Mouse (Mus musculus) adrenal gland, adult (tissue): ENCODE results near the gene Irf2bpl.
A peak's percentile ranks its signal among the peaks of the same experiment; 100 is the strongest.

Experiments used
- DNase-seq, 2 experiments: peaks; one replicate each; pipeline ENCODE4 v3.0.0; 2022 to 2023; ENCODE audit warnings: low spot score in 1 of 2; ENCODE audit not compliant: inconsistent age in 2 of 2

Irf2bpl gene

DNA sequence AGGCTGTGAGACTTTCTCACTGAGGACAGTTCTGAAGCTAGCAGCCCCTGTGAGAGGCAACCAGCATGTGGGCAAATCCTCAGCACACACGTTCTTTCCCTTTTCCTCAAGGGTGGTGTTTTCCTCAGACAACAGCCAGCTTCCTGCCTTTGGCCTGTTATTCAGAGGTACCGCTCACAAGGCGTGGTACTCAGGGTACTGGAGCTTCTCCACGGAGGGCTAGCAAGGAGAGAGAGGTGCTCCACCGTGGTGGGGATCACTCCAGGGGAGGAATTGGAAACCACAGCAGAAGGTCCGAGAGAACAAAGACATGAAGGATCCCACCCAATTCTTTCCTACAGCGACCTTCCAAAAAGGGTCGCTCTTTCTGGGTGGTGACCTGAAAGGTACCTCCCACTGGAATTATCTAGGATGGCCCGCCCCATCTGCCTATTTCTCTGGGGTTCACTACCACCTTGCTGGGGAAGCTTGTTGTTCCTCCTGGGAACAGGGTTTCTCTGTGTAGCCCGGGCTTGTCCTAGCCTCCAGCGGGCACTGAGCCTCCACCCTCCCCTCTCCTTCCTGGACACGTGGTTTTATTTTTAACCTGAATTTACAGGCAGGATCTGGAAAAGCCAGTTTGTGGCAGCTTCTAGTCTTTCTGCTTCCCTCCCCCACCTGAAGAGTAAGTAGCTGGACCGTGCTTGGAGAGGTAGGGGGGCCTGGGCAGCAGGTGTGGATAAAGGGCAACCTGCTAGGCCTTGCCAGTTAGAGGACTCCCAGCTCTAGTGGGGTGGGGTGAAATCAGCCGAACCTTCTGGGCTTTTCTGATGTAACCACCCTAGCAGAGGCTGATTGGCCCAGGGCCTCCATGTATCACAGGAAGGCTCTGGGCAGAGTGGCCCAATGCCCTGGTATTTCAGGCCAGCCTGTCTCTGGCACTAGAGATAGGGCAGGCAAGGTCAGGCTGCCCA lies 17.1 kb downstream of the Irf2bpl start:
- DNase-seq: peak; percentile 63 to 86

DNA sequence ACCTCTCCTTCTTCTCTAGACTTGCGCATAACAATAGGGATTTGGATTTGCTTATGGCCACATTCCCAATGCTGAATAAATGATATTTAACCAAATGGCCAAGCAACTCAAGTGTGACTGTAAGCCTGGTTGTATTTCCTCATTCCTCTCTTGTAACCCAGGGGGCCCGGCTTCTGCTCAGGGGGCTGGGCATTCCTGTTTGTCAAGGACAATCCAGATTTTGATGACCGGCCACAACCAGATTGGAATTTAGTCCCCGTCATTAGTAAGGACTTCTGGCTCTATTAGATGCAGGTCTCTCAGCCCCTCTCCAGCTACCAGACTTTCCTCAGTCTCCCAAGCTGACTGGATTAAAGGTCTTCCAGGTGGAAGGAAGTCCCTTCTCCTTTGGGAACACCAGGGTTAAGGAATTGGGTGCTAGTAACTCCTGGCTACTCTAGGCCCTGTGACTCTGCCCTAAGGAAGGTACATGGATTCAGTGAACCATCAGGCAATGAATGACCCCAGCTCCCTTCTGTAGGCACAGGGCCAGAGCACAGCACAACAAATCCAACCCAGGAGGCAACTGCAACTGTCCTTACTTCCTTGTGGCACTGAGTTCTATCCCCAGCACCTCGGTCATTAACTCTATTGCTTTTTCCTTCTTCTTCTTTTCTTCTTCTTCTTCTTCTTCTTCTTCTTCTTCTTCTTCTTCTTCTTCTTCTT lies 20.1 kb downstream of the Irf2bpl start:
- no peak for DNase-seq

DNA sequence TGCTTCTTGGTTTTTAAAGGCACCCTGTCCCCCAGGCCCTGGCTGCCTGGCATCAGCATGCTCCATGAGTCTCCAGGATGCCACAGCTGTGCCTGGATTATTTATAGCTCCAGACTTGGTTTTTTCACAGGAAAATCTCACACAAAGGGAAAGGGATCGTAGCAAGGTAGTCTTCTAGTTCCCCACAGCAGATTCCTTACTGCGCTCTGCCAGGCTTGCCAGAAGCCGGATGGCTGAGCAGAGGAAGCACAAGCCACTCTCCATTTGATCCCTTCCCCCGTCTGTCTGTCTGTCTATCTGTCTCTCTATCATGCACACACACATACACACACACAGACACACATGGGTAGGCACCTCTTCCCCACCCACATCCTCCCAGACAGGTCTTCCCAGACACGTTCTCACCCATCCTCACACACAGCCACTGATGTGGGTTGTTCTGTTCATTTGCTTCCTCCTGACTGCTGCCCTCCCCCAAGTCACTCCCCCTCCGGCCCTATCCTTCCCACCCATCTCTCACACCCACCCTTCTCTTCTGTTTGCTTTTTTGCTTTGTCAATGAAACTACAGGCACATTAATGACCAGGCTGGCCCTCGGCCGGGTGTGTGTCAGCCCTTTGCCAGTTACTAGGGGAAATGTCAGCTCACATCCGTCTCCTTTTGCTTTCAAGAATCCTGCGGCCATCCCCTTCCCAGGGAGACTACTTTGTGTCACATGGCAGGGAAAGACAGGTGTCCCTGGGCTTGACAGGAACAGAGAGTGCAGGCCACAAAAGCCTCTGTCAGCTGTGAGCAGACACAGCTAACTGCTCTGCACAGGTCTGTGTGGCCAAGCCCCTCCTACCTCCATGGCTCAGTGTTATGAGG lies 24.4 kb downstream of the Irf2bpl start:
- DNase-seq: peak in 1 of 2 experiments; percentile 54

DNA sequence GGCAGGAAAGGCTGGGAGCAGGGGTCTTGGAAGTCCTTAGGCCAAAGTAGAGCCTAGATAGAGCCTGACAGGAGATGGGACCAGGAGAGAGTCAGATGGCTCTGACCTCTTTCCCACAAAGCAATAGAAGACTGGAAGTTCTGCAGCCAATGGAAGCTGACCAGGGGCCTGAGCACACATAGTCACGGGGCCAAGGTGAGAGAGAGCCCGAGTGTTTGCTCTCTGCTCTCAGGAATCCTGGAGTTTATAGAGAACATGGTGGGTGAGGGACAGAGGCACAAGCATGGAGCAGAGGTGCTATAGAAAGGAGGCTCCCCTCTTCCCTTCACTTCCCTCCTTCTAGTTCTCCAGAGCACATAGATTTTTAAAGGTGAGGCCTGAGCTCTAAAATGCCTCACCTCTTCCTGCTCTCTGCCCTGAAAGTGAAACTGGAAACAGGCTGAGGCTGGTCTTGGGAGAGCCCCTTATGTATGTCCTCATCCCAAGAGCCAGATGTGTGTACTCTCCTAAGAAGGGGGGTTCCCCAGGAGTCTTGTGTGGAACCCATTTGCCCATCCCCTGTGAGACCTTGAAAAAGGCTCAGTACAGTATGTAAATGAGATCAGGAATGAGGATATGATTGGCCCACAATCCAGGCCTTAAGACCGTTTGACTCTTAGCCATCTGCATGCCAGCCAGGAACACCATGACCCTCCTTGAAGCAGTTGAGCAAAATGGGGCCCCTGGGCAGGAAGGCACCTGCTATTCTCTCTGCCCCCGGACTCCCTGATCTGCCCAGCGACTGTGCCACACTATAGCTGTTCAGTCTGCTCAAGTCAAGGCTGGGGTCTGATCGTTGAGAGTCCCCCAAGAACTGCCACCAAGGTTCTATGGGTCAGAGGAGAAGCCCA lies 25.4 kb downstream of the Irf2bpl start:
- DNase-seq: peak; percentile 48 to 62

DNA sequence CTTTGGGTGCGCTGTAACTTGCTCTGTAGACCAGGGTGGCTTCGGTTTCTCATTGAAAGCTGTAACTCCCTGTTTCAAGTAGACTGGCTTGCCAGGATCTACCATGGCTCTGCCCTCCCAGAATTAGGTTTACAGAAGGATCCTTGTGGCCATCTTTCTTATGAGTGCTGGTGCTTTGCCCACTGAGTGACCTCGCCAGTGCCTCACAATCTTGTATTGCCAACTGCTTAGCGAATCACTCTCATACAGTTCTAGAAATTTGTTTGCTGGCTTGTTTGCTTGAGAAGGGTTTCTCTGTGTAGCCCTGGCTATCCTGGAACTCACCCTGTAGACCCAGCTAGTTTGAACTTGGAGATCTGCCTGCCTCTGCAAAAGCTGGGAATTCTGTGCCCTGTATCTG lies 26.1 kb downstream of the Irf2bpl start:
- DNase-seq: peak in 1 of 2 experiments; percentile 50

DNA sequence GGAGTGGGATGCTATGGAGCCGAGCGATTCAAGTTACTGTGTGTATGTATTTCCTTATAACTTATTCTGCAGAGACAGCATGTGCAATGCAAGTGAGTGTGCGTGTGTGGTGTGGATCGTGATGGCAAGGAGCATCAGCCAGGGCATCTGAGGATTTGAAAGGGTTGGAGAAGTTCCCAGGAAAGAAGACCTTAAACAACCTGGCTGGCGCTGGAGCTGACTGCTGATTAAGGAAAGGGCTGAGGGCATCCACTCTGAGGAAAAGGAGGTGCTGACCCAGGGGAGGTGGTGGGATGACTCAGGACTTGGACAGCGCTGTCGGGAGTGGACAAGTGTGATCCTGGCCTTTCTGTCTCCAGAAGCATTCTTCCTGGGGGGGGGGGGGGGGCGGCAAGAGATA lies 27.3 kb downstream of the Irf2bpl start:
- DNase-seq: peak in 1 of 2 experiments; percentile 55

DNA sequence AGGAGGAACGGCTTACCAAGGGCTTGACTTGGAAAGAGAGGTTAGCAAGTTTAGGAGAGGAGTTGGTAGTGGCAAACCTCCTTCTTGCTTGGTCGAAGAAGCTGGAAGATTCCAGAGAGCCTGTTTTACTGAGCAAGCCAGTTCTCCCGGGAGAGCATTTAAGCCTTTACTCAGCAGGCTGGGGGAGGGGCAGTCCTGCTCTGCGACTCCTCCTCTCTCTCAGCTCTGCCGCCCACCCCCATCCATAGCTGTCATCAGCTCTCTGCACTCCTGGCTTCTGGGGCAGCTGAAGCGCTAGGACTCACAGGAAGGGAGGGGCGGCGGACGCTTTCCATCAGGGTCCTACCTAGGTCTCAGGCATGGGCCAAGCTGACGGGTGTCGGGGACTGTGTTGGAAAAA lies 28.9 kb downstream of the Irf2bpl start:
- peak in 1 of 2 experiments; percentile 50 for DNase-seq

DNA sequence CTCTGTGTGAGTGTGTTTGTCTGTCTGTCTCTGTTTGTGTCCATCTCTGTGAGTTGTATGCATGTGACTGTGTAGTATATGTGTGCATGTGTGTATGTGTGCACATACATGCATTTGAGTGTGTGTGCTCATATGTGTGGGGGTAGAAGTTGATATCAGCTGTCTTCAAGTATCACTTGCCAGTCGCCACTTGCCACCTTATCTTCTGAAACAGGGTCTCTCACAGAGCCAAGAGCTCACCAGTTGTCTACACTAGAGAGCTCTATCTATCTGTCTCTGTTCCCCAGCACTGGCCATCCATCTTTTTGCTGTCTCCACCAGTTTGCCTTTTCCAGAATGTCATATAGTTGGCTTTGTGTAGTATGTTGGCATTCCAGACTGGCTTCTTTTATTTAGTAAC lies 31.1 kb downstream of the Irf2bpl start:
- no peak for DNase-seq

DNA sequence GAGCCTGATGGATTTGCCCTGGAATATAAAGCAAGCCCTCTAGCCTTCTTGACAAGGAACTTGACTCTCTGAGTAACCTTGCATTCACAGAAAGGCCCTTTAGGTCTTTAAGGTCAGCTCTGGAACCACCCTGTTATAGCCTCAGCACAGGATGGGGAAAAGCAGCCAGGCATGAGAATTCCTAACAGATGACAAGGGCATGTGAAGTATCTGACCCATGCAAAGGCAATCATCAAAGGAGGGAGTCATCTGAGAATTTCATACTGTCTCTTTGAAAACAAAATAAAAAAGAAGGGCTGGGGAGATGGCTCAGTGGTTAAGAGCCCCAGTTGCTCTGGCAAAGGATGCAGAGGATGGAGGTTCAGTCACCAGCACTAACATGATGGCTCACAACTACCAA lies 33.3 kb downstream of the Irf2bpl start:
- no peak for DNase-seq

DNA sequence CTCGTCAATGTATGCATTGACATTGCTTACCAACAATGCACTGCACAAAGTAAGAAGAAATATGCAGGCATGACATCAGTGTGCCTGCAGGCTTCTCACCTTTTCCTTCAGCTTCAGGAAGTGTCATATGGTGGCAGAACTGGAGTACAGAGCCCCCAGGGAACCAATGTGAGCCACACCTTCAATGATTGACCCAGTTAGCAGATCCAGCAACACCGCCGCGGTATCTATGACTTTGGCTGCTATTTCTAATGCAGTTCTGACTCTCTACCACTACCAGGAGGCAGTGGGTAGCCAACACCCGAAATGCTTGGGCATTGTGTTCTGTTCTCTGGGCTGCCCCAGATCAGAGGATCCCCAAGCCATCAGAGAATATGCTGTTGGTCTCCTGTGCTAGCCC lies 33.9 kb downstream of the Irf2bpl start:
- no peak for DNase-seq

DNA sequence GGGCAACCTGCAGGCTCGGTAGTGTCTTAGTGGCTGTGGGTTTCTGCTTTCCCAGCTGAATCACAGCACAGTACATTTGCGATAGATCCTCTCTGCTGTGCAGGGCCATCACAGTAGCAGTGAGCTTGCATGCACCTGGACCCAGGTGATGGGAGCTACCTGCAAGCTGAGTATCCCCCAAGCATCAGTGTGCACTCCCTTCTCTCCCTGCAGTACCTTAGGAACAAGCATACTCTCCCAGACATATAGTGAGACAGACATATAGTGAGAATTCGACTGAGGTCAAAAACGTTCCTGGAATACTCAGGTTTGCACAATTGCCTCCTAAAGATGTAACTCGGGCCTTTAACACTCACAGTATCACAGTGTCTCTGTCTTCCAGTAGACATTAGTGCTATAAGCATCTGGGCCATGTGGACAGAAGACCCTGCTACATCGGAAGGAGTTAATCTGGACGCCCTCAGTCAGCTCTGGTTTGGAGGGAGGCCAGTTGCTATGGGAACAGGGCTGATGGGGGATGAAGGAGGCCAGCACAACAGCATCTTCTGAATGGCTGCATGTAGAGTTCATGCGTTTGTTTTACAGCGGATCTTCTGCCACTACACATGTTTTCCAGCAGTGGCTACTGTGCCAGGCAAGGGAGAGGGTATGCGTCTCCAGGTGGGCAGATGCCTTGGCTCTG lies 34.5 kb downstream of the Irf2bpl start:
- no peak for DNase-seq

DNA sequence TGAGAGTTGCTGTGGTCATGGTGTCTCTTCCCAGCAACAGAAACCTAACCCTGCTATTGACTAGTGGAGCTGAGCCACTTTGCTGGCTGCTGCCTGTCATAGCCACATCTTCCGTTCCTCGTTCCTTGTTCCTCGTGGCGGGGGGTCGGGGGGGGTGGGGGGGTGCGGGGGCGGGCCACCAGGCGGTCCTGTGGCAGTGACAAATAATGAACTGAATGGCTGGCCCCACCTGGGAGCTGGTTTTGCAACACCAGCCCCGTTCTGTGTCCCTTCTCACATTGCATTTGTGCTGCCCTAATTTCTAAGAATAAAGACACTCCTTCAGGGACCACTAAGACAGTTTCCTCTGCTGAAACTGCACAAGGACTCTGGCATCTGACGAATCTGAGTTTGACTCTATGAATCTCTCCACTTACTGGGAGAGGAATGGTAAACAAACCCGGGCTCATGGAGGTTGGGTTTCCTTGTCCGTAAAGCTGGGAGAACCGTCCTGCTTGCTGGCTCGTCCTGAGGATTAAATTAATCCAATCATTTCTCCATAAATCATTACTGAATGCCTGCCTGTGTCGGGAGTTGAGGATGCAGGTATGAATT lies 41.6 kb downstream of the Irf2bpl start:
- peak in 1 of 2 experiments; percentile 66 for DNase-seq

DNA sequence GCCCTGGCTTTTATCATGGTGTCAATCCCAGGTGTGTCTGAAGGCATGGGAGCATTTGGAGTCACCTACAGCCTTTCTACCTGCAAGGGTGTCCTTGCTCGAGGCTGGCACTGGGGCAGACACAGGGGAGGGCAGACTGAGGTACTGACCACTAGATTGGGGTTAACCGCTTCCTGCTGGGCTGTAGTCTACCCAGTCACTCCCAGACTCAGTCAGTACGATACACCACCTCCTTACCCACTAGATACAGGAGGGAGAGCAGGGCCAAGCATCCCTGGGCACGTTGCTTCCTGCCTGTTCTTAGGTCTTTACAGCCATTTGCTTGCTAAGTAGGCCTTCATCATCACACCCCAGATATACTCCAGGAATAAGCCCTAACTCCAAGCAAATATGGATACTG lies 44.1 kb downstream of the Irf2bpl start:
- no peak for DNase-seq

DNA sequence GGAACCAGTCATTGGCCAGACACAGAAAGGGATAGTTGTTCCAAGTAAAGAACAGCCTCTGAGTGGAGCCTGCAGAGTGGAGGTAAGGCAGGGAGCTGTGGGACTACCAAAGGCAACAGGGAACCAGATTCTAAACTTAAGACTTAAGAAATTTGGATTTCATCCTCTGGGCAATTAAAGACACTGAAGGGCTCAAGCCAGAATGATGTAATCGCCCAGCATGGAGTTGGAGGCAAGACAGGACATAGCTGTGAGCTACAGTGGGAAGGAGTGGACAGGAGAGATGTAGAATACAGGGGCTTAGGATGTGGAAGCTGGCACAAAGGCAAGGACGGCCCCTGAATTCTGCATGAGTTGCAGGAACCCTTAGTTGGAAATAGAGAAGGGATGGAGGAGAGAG lies 46.4 kb downstream of the Irf2bpl start:
- peak in 1 of 2 experiments; percentile 65 for DNase-seq

DNA sequence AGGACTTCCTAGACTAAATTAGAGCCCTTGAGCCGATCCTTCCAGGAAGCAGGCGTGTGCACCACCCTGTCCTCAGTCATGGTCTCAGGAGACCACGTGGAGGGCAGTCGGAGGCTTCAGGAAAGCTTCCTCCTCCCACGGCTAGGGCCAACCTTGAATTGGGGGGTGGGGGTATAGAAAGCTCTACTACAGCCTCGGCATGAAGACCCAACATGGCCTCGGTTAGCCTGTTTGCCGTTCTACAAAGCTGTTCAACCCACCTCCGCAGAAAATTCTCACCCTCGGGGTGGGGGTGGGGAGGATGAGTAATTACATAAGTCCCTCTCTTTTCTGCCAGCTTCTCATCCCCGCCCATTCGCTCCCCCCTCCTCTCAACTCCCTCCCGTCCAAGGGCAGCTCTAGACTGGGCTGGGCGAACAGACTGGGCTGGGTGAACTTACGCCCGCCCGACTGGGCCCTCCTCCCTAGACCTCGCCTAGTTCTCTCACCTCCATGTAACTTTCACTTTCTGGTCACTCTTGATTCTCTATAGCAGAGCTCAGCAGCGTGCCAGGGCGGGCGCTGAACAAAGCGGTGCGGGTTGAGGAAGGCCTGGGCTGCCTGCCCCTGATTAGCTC lies 48.1 kb downstream of the Irf2bpl start:
- peak; percentile 96 to 98 for DNase-seq

DNA sequence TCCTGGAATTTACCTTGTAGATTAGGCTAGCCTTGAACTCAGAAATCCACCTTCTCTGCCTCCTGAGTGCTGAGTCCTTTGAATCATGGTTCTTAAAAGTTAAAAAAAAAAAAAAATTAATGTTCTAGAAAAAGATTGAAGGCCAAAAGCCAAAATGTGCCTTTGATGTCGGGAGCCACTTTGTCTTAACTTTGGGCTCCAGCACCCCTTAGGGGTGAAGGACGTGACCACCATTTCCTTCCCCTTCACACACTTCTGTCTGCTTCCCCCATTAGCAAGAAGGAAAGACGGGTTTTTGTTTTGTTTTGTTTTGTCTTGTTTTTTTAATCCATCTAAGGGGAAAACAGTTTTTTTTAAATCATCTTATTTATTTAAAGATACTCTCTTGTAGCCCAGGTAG lies 48.7 kb downstream of the Irf2bpl start:
- peak; percentile 43 to 75 for DNase-seq

DNA sequence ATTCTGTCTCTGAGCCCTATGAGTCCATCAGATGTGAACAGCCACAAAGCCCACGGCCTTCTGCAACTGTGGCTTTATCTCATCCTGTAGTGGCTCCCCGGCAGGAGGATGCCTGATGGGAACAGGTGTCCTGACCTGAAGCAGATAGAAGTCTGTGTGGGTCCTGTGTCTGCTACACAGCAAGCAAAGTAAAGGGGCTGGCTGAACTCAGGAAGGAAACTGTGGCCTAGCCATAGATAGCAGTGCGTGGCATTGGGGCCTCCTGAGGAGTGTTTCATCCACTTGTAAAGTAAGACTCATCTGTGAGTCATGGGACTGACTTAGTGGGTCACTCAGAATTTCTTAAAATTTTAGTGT lies 50.2 kb downstream of the Irf2bpl start:
- DNase-seq: peak; percentile 55 to 82

DNA sequence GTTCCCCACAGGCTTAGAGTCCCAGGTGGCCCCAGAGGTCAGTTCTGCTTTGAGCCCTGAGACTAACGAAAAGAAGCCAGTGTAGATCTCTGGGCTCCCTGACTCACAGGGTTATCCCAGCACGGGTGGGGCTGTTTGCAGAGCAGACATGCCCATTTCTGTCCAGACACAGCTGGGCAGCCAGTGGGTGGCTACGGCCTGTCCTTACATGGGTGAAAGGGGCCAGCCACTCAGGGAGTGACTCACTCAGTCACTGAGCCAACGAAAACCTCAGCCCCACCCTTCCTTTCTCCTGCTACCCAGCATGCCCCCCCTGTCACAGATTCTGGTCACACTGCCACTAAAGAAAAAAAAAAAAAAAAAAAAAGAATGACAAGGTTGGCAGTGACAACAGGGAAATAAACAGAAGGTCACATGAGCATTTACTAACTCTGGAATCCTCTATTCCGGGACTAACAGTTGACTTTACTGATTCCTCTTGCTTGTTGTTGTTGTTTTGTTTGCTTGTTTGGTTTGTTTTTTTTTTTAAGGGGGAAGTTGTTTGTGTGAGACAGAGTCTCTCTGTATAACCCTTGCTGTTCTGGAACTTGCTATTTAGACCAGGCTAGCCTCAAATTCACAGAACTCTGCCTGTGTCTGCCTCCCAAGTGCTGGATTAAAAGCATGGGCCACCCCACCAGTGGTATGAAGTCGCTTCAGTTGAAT lies 50.7 kb downstream of the Irf2bpl start:
- DNase-seq: peak; percentile 96 to 97
